ENCODE assay signal across 13 mouse cellular contexts in genomic region chr9:108687181-108687580, GRCm38 (mm10).
"Had no signal": no experiment of that assay in that cellular context is flagged by ENCODE, and none has a peak within 500 bp of the region (broad histone marks: within the 10 kb centered on the region; RNA-seq: fewer than 3 reads in every experiment).

No protein-coding gene starts in this region.

- H3K36me3 ChIP-seq: stomach, embryonic 15.5 days had no signal

- ATAC-seq: hindbrain, postnatal 0 days had no signal

- H3K4me3 ChIP-seq: limb, embryonic 15.5 days; liver, embryonic 15.5 days; neural tube, embryonic 12.5 days; stomach, embryonic 15.5 days had no signal

- DNase-seq: kidney, adult 8-10 months; kidney, postnatal 36 days; layer of hippocampus, adult 9-11 months; layer of hippocampus, postnatal 36 days; thymus, adult 2 months; thymus, postnatal 25 days had no signal

- H3K4me2 ChIP-seq: limb, embryonic 15.5 days; liver, embryonic 15.5 days; midbrain, embryonic 11.5 days; neural tube, embryonic 12.5 days; stomach, embryonic 15.5 days had no signal

- H3K27ac ChIP-seq: hindbrain, postnatal 0 days; kidney, postnatal 0 days; limb, embryonic 15.5 days; liver, embryonic 15.5 days; neural tube, embryonic 12.5 days; stomach, embryonic 15.5 days had no signal

- H3K9ac ChIP-seq: limb, embryonic 15.5 days; liver, embryonic 15.5 days; stomach, embryonic 15.5 days had no signal

- H3K4me1 ChIP-seq: stomach, embryonic 15.5 days had no signal

- H3K27me3 ChIP-seq: limb, embryonic 15.5 days; neural tube, embryonic 12.5 days; stomach, embryonic 15.5 days had no signal

- H3K9me3 ChIP-seq: limb, embryonic 15.5 days; liver, embryonic 15.5 days; neural tube, embryonic 12.5 days; stomach, embryonic 15.5 days had no signal
